Mouse (Mus musculus): ENCODE measurements around the gene Ephx3. TPM values are rescaled to one million over a fixed set of nuclear protein-coding genes. Genes with fewer than 3 reads are reported as not detected.
A peak's percentile ranks its signal among the peaks of the same experiment; 100 is the strongest.

Ephx3 gene
- polyA plus RNA-seq, 1 experiment from 2014 or later: 0.10 TPM

DNA sequence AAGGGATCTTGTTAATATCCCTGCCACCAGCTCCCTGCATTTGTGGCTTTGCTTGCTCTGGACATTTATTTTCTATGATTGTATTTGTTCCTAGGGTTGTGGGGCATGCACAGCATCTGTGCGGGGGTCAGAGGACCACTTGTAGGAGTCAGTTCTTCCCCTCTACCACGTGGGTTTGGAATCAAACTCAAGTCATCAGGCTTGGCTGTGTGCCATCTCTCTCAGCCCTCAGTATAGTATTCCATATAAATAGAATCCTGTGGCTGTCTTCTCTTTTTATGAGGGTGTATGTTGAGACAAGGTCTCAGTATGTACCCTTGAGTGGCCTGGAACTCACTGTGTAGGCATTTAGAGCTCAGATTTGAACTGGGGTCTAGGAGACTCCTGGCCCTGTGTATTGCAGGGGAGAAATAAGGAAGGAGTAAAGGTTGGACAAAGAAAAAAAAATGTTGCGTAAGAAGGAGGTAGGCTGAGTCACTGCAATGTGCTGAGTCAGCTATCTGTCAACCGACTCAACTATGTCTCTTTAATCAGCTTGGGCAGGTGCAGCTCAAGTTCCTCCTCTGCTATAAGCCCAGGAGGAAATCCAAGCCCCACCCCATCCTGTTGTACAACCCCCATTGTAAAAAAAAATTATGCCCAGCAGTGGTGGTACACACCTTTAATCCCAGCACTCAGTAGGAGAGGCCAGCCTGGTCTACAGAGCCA lies 19.7 kb downstream of the Ephx3 start:
- 77% methylated on average over 4 of the region's 4 CpGs for WGBS
- no peak overlapping the region for H3K4me3 ChIP-seq
- H3K27ac ChIP-seq: no peak overlapping the region
- ATAC-seq (ENCODE audit: low FRiP score): no peak
- H3K9ac ChIP-seq: no peak overlapping the region
- no peaks in the 10 kb centered on the region for H3K36me3 ChIP-seq
- H3K4me2 ChIP-seq: no peak overlapping the region
- no peaks in the 10 kb centered on the region for H3K27me3 ChIP-seq
- H3K9me3 ChIP-seq: no peaks in the 10 kb centered on the region
- peaks cover 21% of the 10 kb centered on the region for H3K4me1 ChIP-seq (replicated peaks)

DNA sequence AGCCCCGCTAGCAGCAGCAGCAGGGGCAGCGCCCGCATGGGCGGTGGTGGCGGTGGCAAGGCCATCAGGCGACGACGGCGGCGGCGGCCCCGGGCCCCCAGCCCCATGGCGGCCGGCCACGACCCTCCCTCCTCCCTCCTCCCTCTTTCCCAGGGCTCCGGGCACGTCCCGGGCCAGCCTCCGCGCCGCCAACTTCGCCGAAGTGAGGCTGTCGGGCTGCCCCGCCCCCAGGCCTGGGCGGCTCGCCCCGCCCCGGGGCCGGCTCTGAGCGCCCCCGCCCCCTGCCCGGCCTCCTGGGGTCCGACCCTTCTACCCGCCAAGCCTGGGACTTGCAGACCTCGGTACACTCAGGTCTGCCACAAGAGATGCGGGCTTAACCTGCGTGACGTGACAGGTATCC lies 22.7 kb downstream of the Ephx3 start, which contains the start of gene Notch3:
Gene Notch3 (minus strand): TSS at position 166 of the 400 bp plus-strand sequence.
- WGBS: under 1% methylated on average over 22 of the region's 39 CpGs
- Histone ChIP-seq H3K36me3 (no peaks in the 10 kb centered on the region), H3K4me3 (peak within 1 kb of the TSS; percentile 54), H3K27ac (peak within 1 kb of the TSS; percentile 91), H3K27me3 (no peaks in the 10 kb centered on the region), H3K9me3 (no peaks in the 10 kb centered on the region), H3K4me2 (peak within 1 kb of the TSS; percentile 85), H3K9ac (peak within 1 kb of the TSS; percentile 79), H3K4me1 (replicated peaks) (peaks cover 49% of the 10 kb centered on the region)
- ATAC-seq (ENCODE audit: low FRiP score): peak; percentile 15; the same call in 1 of the 2 replicates

DNA sequence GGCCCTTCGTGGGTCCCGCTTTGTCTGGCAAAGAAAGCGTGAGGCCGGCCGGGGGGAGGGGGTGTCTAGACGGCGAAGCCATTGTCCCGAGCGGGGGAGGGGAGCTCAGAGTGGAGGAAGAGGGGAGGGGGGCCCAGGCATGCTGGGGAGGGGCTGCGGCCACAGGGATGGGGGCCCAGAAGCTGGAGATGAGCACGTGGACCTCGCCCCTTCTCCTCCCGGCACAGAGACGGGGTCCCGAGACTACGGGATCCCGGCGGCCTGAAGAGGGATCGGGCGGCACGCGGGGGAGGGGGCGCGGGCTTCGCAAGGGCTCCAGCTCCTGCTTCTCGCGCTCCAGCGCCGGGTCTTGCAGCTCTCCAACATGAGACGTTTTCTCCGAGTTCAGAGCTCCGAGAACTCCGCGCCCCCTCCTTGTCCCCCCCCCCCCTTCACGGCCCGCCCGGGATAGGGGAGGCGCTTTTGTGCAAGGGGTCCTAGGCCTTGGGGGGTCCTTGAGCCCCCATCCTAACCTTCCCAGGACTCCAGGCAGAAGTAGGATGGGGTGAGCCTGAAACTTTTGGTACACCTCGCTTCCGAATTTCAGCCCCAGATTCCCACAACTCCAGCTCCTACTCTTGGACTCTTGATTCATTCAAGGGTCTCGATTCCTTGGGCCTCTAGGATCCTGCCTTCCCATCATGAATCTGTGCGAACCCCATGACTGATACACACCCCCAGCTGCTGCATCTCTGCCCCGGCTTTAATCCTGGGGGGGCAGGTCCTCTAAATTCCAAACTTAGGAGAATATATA lies 23.4 kb downstream of the Ephx3 start:
- Histone ChIP-seq H3K27ac (peak overlapping the region; percentile 91), H3K36me3 (no peaks in the 10 kb centered on the region), H3K9ac (peak overlapping the region; percentile 79), H3K9me3 (no peaks in the 10 kb centered on the region), H3K4me1 (replicated peaks) (peaks cover 54% of the 10 kb centered on the region), H3K4me2 (peak overlapping the region; percentile 85), H3K4me3 (peak overlapping the region; percentile 54), H3K27me3 (no peaks in the 10 kb centered on the region)
- peak; percentile 73 for ATAC-seq (ENCODE audit: low FRiP score)
- WGBS: under 1% methylated on average over 34 of the region's 43 CpGs

DNA sequence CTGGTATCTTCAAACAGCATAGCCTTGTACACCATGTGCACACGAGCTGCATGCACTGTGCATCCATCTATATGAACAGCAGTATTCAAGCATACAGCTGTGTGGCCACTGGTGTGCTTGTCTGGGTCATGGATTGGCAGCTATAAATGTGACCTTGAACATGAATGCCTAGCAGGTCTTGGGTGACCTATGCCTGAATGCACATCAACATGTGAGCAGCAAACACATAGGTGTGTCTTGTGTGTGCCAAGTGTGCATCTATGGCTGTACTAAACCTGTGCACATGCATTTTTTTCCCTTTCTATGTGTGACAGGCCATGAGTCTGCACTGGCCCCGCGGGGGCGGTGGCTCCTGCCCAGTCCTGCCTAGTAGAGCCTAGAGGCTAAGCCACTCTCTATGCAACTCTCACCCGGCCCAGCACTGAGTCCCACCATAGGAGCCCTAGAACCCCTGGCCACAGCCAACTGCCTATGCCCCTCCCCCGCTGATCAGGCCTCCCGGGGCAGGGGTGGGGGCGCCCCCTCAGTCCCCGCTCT lies 24.0 kb downstream of the Ephx3 start:
- 1% methylated on average over 9 of the region's 9 CpGs for WGBS
- peak; percentile 76 for ATAC-seq (ENCODE audit: low FRiP score)
- no peaks in the 10 kb centered on the region for H3K9me3 ChIP-seq
- no peaks in the 10 kb centered on the region for H3K27me3 ChIP-seq
- peak overlapping the region; percentile 54 for H3K4me3 ChIP-seq
- H3K4me2 ChIP-seq: peak overlapping the region; percentile 85
- H3K4me1 ChIP-seq (replicated peaks): peaks cover 54% of the 10 kb centered on the region
- H3K9ac ChIP-seq: peak overlapping the region; percentile 79
- peak overlapping the region; percentile 91 for H3K27ac ChIP-seq
- H3K36me3 ChIP-seq: no peaks in the 10 kb centered on the region

DNA sequence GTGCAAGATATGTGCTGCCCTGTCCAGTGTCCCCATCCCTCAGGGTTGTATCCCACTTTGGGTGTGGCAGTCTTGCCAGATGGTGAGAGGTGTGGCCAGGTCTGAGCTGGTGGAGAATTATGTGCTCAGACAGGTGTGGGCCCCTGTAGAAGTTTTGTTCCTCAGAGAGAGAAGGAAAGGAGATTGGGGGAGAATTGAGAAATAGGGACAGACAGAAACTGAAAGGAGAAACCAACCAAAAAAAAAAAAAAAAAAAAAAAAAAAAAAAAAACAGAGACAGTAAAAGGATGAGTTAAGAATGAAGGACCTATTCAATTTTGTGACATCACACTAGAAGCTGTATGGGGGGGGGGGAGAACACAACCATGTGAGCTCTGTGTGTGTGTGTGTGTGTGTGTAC lies 24.6 kb downstream of the Ephx3 start:
- Histone ChIP-seq H3K4me1 (replicated peaks) (peaks cover 54% of the 10 kb centered on the region), H3K27ac (peak overlapping the region; percentile 91), H3K9me3 (no peaks in the 10 kb centered on the region), H3K4me2 (peak overlapping the region; percentile 27; the same call in 1 of the 2 replicates), H3K27me3 (no peaks in the 10 kb centered on the region), H3K9ac (no peak overlapping the region), H3K36me3 (no peaks in the 10 kb centered on the region), H3K4me3 (no peak overlapping the region)
- no peak for ATAC-seq (ENCODE audit: low FRiP score)

DNA sequence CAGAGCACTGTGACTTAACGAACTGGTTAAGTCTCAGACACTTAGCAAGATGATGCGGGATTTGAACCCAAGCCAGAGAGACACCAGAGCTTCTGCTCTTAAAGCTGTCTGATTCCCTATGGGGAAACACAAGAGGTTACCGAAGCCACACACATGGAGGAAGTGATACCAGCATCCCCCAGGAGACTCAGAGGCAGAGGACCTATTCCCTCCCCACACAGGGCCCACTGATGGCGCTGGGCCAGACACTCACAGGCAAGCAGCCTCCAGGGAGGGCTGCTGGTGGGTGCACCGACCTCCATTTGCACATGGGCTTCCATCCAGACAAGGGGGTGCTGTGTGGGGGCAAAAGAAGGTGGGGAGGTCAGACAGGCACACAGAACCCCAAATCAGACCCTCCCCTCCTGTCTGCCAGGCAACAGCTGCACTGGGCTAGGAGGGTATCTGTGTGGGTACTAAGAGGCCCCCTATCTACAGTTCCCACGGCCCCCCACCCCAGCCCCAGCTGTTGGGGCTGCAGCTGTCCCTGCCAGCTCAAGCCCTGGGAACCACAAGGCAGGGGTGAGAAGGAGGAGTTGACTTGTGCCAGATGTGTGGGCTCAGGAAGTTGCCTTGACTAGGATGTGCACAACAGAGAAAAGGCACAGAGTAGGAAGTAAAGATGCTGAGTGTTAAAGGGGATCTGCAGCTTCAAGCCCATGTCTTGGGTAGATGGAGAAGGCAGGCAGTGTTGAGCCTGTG lies 25.3 kb downstream of the Ephx3 start:
- Histone ChIP-seq H3K4me3 (peak overlapping the region; percentile 1; the same call in 1 of the 2 replicates), H3K36me3 (no peaks in the 10 kb centered on the region), H3K9ac (no peak overlapping the region), H3K27me3 (no peaks in the 10 kb centered on the region), H3K9me3 (no peaks in the 10 kb centered on the region), H3K4me1 (replicated peaks) (peaks cover 54% of the 10 kb centered on the region), H3K4me2 (peak overlapping the region; percentile 89), H3K27ac (peak overlapping the region; percentile 60)
- no peak for ATAC-seq (ENCODE audit: low FRiP score)
- whole genome bisulfite sequencing: 55% methylated on average over 6 of the region's 6 CpGs

DNA sequence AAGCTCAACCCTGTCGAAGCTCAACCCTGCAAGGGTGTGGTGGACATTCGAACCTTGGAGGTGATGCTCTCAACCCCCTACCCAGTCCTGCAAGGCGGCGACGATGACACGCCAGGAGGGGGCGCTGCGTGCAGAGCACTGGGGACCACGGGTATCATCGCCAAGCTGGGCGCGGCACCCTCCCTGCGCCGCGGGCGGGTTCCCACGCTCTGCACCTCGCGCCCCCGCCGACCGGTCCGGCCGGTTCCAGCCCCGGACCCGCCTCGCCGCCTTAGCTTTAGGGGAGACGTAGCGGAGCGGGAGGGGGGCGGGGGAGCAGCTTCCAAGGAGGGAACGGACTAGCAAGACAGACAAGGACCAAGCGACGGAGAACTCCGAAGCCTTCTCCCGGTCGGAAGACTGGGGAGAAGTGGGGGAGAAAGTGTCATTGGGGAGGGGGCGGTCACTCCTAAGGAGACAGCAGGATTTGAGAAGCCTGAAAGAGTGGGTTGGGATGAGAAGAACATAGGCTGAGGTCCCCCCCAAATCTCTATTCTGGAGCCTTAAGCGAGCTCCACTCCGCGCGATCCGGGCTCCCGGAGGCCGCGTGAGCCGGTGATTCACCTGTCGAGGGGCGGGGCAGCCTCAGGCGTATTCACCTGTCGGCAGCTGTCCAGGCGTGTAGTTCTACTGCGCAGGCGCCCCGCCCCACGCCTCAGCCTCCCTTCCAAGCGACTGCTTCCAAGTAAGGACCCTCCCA lies 27.1 kb downstream of the Ephx3 start:
- ATAC-seq (ENCODE audit: low FRiP score): peak; percentile 31; the same call in 1 of the 2 replicates
- 1% methylated on average over 58 of the region's 58 CpGs for WGBS
- peak overlapping the region; percentile 89 for H3K4me2 ChIP-seq

DNA sequence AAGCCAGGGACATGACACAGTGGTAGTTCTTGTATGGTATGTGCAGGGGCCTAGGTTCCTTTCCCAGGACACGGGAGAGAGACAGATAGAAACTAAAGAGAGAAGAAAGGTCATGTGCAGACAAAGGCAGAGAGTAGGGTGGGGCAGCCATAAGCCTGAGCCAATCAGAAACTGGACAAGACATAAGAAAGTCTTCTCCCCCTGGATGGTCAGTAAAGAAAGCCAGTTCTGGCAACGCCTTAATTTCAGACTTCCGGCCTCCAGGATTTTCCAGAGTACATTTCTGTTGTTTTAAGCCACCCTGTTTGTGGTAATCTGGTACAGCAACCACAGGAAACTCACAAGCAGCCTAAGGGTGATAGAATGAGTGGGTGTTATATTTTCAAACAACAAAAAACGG lies 28.5 kb downstream of the Ephx3 start:
- H3K27me3 ChIP-seq: no peaks in the 10 kb centered on the region
- H3K9ac ChIP-seq: no peak overlapping the region
- 74% methylated on average over 4 of the region's 4 CpGs for WGBS
- no peak overlapping the region for H3K4me2 ChIP-seq
- peaks cover 43% of the 10 kb centered on the region for H3K4me1 ChIP-seq (replicated peaks)
- H3K27ac ChIP-seq: no peak overlapping the region
- H3K9me3 ChIP-seq: no peaks in the 10 kb centered on the region
- H3K4me3 ChIP-seq: no peak overlapping the region
- H3K36me3 ChIP-seq: peaks cover 16% of the 10 kb centered on the region; the same call in 1 of the 2 replicates
- ATAC-seq (ENCODE audit: low FRiP score): no peak

More for the DNA sequence above, 27.1 kb downstream of the Ephx3 start:
- no peaks in the 10 kb centered on the region for H3K27me3 ChIP-seq
- peak overlapping the region; percentile 60 for H3K4me3 ChIP-seq
- peak overlapping the region; percentile 30; the same call in 1 of the 2 replicates for H3K27ac ChIP-seq
- H3K9ac ChIP-seq: peak overlapping the region; percentile 77
- H3K36me3 ChIP-seq: peaks cover 9% of the 10 kb centered on the region; the same call in 1 of the 2 replicates
- H3K9me3 ChIP-seq: no peaks in the 10 kb centered on the region
- peaks cover 54% of the 10 kb centered on the region for H3K4me1 ChIP-seq (replicated peaks)

DNA sequence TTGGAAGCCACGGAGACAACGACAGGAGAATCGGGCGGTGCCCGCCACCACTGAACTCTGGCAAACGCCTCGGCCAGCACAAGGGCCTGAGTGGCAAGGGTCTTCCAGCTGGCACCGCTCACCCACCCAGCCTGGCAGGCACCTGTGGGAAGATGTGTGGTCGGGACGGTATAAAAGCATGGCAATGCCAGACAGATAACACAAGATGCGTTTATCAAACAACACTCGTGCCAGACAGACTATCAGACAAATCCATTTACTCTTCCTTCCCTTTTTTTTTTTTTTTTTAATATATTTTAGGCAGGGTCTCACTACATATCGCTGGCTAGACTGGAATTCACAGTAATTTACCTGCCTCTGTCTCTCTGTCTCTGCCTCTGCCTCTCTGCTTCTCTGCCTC lies 30.5 kb downstream of the Ephx3 start:
- H3K27me3 ChIP-seq: no peaks in the 10 kb centered on the region
- no peak overlapping the region for H3K9ac ChIP-seq
- H3K4me1 ChIP-seq (replicated peaks): peaks cover 25% of the 10 kb centered on the region
- no peak overlapping the region for H3K27ac ChIP-seq
- no peak overlapping the region for H3K4me3 ChIP-seq
- no peak for ATAC-seq (ENCODE audit: low FRiP score)
- peaks cover 28% of the 10 kb centered on the region for H3K36me3 ChIP-seq
- no peaks in the 10 kb centered on the region for H3K9me3 ChIP-seq
- WGBS: 92% methylated on average over 13 of the region's 13 CpGs
- H3K4me2 ChIP-seq: no peak overlapping the region

DNA sequence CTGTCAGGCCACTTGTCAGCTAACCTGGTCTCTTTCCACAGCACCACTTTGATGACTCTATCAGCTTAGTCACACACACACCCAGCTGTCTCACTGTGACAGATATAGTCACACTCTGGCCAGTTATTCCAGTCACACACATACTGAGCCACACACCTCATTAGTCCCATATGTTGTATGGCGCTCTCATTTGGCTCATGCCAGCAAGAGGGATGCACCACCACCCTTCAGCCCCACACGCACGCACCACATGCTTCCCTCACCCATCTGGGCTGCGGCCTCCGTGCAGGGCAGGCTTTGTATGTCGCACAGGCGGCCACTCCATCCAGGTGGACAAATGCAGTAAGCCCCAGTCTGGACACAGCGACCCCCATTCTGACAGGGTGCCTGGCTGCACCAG lies 42.6 kb downstream of the Ephx3 start:
- Histone ChIP-seq H3K27ac (no peak overlapping the region), H3K27me3 (no peaks in the 10 kb centered on the region), H3K9me3 (no peaks in the 10 kb centered on the region), H3K9ac (no peak overlapping the region), H3K4me3 (no peak overlapping the region), H3K36me3 (peaks cover 46% of the 10 kb centered on the region), H3K4me1 (replicated peaks) (peaks cover 19% of the 10 kb centered on the region), H3K4me2 (no peak overlapping the region)
- 0 out of 2 replicates have a peak, but pooled peaks have one; percentile 16 for ATAC-seq (ENCODE audit: low FRiP score)
- WGBS: 87% methylated on average over 8 of the region's 8 CpGs

All from hindbrain, embryonic 13.5 days (tissue).